Mouse (Mus musculus) midbrain, postnatal 0 days (tissue): ENCODE data around the gene Asf1a. TPM values are rescaled to one million over a fixed set of nuclear protein-coding genes. Genes with fewer than 3 reads are reported as not detected.

ENCODE experiments used
- ATAC-seq: fragments of 200-750 bp; cut with Nextera tagmentation; 2 replicates; pipeline ENCODE4 v1.8.0; 2017; ENCODE audit warnings: moderate number of reproducible peaks, mild to moderate bottlenecking, moderate TSS enrichment, moderate library complexity; ENCODE audit not compliant: low FRiP score
- DNase-seq: peaks from one replicate; pipeline ENCODE4 v3.0.0-alpha.2; 2015; ENCODE audit warnings: low spot score
- H3K27ac ChIP-seq: fragments of 300-500 bp; sonication (generic); 2 replicates; pipeline ENCODE4 v1.5.1; 2014; ENCODE audit warnings: low read depth, mild to moderate bottlenecking, low read length, mixed read lengths
- H3K27me3 ChIP-seq: fragments of 300-500 bp; sonication (generic); 2 replicates; pipeline ENCODE4 v1.6.1; 2014; ENCODE audit warnings: low read length, control low read depth, mixed read lengths; ENCODE audit not compliant: insufficient read depth
- H3K36me3 ChIP-seq: fragments of 300-500 bp; sonication (generic); 2 replicates; pipeline ENCODE4 v1.6.1; 2014; ENCODE audit warnings: low read length, control low read depth, mixed read lengths; ENCODE audit not compliant: insufficient read depth
- H3K4me1 ChIP-seq: fragments of 300-500 bp; sonication (generic); 2 replicates; pipeline ENCODE4 v1.6.1; 2014; ENCODE audit warnings: mild to moderate bottlenecking, control low read depth, antibody characterized with exemption, low read length, mixed read lengths; ENCODE audit not compliant: insufficient read depth
- H3K4me2 ChIP-seq: fragments of 300-500 bp; sonication (generic); 2 replicates; pipeline ENCODE4 v1.6.1; 2014; ENCODE audit warnings: low read depth, mild to moderate bottlenecking, low read length, mixed read lengths; ENCODE audit not compliant: poor library complexity, severe bottlenecking
- H3K4me3 ChIP-seq: fragments of 300-500 bp; sonication (generic); 2 replicates; pipeline ENCODE4 v1.5.1; 2014; ENCODE audit warnings: low read depth, mild to moderate bottlenecking, low read length, moderate library complexity
- H3K9ac ChIP-seq: fragments of 300-500 bp; sonication (generic); replicated peaks from 2 replicates; pipeline ENCODE4 v1.6.1; 2014; ENCODE audit warnings: mild to moderate bottlenecking, low read length, moderate library complexity, mixed read lengths; ENCODE audit not compliant: poor library complexity, severe bottlenecking
- H3K9me3 ChIP-seq: fragments of 300-500 bp; sonication (generic); 2 replicates; pipeline ENCODE4 v1.6.1; 2016; ENCODE audit warnings: low read length, control low read depth
- CTCF ChIP-seq: IDR thresholded peaks from 2 replicates; pipeline ENCODE4 v1.5.1; 2016; ENCODE audit warnings: antibody characterized with exemption, mild to moderate bottlenecking
- WGBS: fragments of 180-500 bp; shearing (Covaris S2); extraction: QIAGEN DNeasy Blood & Tissue Kit; methylation state at CpG from one replicate; pipeline ENCODE4 v1.1.7; 2014; 5-methylcytosine and 5-hydroxymethylcytosine counted together
- polyA plus RNA-seq: library from polyadenylated mRNA; unstranded; fragments of >200 nt; fragmentation: Nextera tagmentation; extraction: Ambion mirVana; gene quantifications from 2 replicates; pipeline ENCODE4 v1.2.1, GENCODE M21; 2015
- total RNA-seq: library from RNA; depleted of rRNA; stranded (reverse); fragments of >200 nt; gene quantifications from 2 replicates; pipeline ENCODE4 v1.2.3, GENCODE M21; 2014; rRNA removed

Gene Asf1a
- total RNA-seq (27.3 and 39.7 TPM in 2 replicates), polyA plus RNA-seq (50.8 and 51.8 TPM in 2 replicates)

DNA sequence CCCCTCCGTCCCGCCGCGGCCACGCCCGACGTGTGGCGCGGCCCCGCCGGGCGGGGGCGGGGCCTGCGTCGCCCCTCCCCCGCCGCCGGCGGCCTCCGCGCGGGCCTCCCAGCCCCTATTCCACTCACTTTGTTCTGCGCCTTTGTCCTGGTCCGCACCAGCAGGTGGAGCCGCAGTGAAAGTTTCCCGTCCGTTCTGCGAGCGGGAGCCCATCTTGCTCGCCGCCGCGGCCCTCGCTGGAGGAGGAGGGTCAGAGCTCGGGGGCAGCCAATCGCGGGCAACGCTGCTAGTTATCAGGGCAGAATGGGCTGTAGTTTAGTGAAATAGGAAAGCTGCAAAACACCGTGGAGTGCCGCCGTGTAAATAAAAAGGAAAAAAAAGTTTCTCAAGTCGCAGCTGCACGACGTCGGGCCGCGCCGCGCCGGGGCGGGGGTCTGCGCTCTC, at the start of gene Asf1a:
Gene Asf1a, plus strand, starts transcription at position 81 of the 444 bp plus-strand sequence.
- under 1% methylated on average over 35 of the region's 52 CpGs for WGBS
- peak; percentile 97 for ATAC-seq

DNA sequence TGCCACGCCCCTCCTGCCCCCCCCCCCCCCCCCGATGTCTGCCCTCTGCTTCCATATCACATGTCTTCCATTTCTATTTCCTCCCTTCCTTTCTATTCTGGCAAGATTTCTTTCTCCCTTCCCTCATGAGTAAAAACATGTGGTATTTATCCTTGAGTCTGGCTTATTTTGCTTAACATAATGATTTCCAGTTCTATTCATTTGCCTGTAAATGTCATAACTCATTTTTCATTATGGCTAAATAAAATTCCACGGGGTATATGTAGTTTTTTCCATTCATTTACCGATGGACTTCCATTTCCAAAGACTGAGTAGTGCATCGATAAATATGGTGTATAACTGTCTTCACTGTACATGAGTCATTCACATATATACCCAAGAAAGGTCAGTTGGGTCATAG, 34.6 kb upstream of the Asf1a start:
- Histone ChIP-seq H3K27me3 (no peaks in the 10 kb centered on the region), H3K4me2 (no peak overlapping the region), H3K36me3 (no peaks in the 10 kb centered on the region), H3K9me3 (no peaks in the 10 kb centered on the region), H3K4me3 (no peak overlapping the region), H3K9ac (no peak overlapping the region), H3K4me1 (no peaks in the 10 kb centered on the region), H3K27ac (no peak overlapping the region)
- 96% methylated on average over 5 of the region's 5 CpGs for WGBS
- ATAC-seq (no peak), DNase-seq (no peak)
- TF ChIP-seq CTCF = no peak

More for the DNA sequence above, at the start of gene Asf1a:
- Histone ChIP-seq H3K27me3 (no peaks in the 10 kb centered on the region), H3K27ac (peak within 1 kb of the TSS; percentile 98), H3K4me1 (peaks cover 3% of the 10 kb centered on the region; the same call in 1 of the 2 replicates), H3K4me2 (peak within 1 kb of the TSS; percentile 73), H3K4me3 (peak within 1 kb of the TSS; percentile 86), H3K36me3 (no peaks in the 10 kb centered on the region), H3K9me3 (no peaks in the 10 kb centered on the region), H3K9ac (peak within 1 kb of the TSS; percentile 75)
- DNase-seq = peak; percentile 97
- peak; percentile 81 for TF ChIP-seq CTCF

DNA sequence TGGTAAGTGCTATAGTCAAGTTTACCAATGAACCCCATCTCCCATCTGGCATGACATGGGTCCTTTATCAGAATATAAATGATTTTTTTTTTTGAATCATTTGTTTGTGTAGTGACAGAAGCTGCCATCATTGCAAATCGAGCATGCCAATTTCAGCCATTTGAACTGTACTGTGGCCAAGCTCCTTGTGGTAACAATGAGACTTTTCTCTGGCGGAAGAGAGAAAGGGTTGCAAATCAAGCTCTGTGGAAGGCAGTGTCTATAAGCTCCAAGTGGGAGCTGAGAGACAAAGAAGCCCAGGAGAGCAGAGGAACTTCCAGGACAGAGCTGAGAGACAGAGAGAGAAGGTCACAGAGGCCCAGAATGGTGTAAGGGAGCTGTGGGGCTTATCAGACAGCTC, 31.0 kb upstream of the Asf1a start:
- TF ChIP-seq CTCF = no peak
- Histone ChIP-seq H3K9ac (no peak overlapping the region), H3K9me3 (no peaks in the 10 kb centered on the region), H3K27ac (no peak overlapping the region), H3K4me1 (no peaks in the 10 kb centered on the region), H3K36me3 (no peaks in the 10 kb centered on the region), H3K4me2 (no peak overlapping the region), H3K4me3 (no peak overlapping the region), H3K27me3 (no peaks in the 10 kb centered on the region)
- WGBS = 64% methylated on average over 2 of the region's 2 CpGs
- DNase-seq (no peak), ATAC-seq (no peak)

DNA sequence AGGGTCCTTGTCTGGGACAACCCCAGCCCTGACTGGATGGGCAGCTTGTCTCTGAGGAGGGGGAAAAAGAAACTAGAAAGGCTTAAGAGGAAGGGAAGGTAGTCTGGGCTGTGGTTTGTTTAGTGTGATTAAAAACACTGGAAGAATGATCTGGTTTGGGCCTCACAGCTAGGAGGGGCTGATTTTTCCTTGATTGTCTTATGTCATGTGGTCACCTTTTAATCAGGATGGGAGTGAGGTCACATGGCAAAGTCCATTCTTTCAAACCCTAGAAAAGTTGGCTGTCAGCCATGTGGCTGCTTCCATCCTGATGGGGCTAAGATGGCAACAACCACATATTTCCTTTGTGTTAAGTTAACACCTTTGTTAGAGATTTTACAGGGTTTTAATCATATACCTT, 28.0 kb upstream of the Asf1a start:
- no peak overlapping the region for H3K4me2 ChIP-seq
- DNase-seq (no peak), ATAC-seq (no peak)
- H3K4me3 ChIP-seq = no peak overlapping the region
- H3K9me3 ChIP-seq = no peaks in the 10 kb centered on the region
- no peak overlapping the region for H3K27ac ChIP-seq
- no peaks in the 10 kb centered on the region for H3K36me3 ChIP-seq
- no peaks in the 10 kb centered on the region for H3K27me3 ChIP-seq
- H3K9ac ChIP-seq = no peak overlapping the region
- no peaks in the 10 kb centered on the region for H3K4me1 ChIP-seq
- no peak for TF ChIP-seq CTCF

DNA sequence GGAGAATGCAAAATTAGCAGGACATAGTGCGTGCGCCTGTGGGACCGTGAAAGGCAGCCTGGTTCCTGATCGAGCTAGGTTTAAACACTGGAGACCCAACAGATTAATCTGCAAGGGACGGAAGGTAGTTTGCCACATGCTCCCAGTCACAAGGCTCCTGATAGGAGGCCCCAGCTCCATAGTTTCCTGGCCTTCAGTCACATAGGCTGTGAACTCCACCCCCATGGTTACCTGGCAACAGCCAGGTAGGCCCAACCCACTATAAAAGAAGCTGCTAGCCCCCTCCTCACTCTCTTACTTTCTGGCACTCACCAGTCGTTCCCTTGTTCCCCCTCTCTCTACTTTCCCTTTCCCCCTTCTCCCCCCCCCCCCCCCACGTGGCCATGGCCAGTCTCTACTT, 16.4 kb upstream of the Asf1a start:
- 27% methylated on average over 6 of the region's 7 CpGs for WGBS
- peak; percentile 60 for ATAC-seq
- DNase-seq = peak; percentile 13
- TF ChIP-seq CTCF = no peak
- peak overlapping the region; percentile 74 for H3K4me2 ChIP-seq
- H3K9ac ChIP-seq = no peak overlapping the region
- peak overlapping the region; percentile 30 for H3K4me3 ChIP-seq
- H3K27ac ChIP-seq = no peak overlapping the region
- no peaks in the 10 kb centered on the region for H3K9me3 ChIP-seq
- H3K4me1 ChIP-seq = no peaks in the 10 kb centered on the region
- no peaks in the 10 kb centered on the region for H3K36me3 ChIP-seq
- no peaks in the 10 kb centered on the region for H3K27me3 ChIP-seq

DNA sequence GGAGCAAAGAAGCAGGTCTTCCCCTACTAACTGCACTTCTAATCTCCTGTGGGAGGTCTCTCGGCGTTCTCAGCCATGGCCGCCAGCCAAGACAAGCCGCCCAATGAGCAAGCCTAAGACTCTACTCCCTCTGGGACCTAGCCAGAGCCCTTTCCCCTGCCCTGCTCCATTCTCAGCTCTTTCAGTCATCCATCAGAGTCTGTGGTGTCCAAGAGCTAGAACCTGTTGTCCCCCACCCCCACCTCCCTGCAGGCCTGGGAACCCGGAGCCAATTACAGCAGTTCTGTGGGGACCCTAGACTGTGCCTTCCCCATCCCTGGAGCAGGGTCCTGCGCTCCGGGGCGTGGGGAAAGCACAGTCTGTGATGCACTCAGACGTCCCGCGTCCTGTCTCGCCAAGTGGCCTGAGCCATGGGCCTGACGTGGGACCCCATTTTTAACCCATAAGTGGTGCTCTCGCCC, 15.9 kb upstream of the Asf1a start:
- 6% methylated on average over 14 of the region's 14 CpGs for WGBS
- ATAC-seq (peak; percentile 87), DNase-seq (peak; percentile 83)
- Histone ChIP-seq H3K36me3 (no peaks in the 10 kb centered on the region), H3K27me3 (no peaks in the 10 kb centered on the region), H3K4me3 (peak overlapping the region; percentile 30), H3K4me2 (peak overlapping the region; percentile 74), H3K4me1 (no peaks in the 10 kb centered on the region), H3K9me3 (no peaks in the 10 kb centered on the region), H3K27ac (no peak overlapping the region), H3K9ac (peak overlapping the region; percentile 24; the same call in 1 of the 2 replicates)
- no peak for TF ChIP-seq CTCF
